Mouse (Mus musculus): Measurements from ENCODE around the gene Sirpb1a. TPM values are rescaled to one million over a fixed set of nuclear protein-coding genes. Genes with fewer than 3 reads are reported as not detected.
"Not testable (repeated sequence)": the region's sequence is repeated elsewhere in the genome, so short reads cannot be mapped to it uniquely, and the experiment has no call there.

Sirpb1a gene
- not detected in 2 replicates for polyA plus RNA-seq (2015; fragmentation: Nextera tagmentation; extraction: Ambion mirVana)

DNA sequence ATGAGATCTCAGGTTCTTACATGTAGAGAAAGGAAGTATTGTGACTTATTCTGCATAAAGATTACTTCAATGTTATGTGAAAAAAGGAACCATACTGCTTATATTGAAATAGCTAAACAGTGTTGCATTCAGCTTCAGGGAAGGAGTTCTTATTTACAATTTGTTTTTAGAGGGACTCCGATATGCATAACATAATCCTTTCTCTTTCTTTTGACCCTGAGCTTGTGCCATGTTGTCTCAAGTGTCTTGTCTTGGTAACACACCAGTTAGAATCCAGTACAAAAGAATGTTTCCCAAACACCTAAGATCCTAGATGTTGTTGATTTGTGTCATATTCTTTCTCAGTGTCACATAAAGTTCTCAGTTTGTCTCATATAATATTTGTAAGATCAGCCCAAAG, at the start of gene Sirpb1a:
Gene Sirpb1a, minus strand, starts transcription at position 74 of the 400 bp plus-strand sequence.
- not testable (repeated sequence) for H3K4me1 ChIP-seq (replicated peaks); H3K4me3 ChIP-seq; H3K9me3 ChIP-seq; ATAC-seq (ENCODE audit: low FRiP score, low read depth); H3K27ac ChIP-seq (replicated peaks); H3K36me3 ChIP-seq; H3K4me2 ChIP-seq; H3K27me3 ChIP-seq; H3K9ac ChIP-seq
- 92% methylated on average over 1 of the region's 1 CpGs for WGBS

DNA sequence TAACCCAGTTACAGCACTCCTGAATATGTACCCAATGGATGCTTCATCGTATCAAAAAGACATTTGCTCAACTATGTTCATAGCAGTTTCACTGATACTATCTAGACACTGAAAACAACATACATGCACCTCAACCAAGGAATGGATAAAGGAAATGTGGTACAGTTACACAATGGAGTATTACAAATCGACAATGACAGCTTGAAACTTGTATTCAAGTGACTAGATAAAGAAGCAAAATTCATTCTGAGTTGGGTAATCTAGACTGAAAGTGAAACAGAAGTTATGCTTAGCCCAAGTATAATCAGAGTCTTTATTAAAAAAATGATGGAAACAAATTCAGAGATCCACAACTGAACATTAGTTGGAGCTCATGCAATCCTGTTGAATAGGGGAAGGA, 48.5 kb upstream of the Sirpb1a start:
- H3K27me3 ChIP-seq; H3K27ac ChIP-seq (replicated peaks); H3K36me3 ChIP-seq; ATAC-seq (ENCODE audit: low FRiP score, low read depth); H3K4me3 ChIP-seq; H3K4me2 ChIP-seq; H3K4me1 ChIP-seq (replicated peaks); H3K9me3 ChIP-seq; H3K9ac ChIP-seq: not testable (repeated sequence)
- WGBS = 76% methylated on average over 2 of the region's 2 CpGs

DNA sequence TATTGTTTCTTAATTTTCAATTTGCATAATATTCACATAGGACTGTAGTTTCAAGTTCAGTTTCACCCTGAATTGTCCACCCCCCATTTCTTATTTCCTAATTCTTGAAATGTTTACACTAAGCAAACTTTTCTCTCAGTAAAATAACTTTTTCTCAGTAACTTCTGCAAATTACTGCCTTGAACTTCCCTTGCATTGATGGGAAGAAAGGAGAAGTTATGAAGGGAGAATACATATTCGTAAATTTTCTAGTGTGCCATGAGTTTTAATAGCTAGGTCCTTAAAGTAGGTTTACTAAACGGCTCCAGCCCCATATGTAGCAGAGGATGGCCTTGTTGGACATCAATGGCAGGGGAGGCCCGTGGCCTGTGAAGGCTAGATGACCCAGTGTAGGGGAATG, 43.8 kb upstream of the Sirpb1a start:
- H3K27me3 ChIP-seq; H3K4me2 ChIP-seq; H3K4me1 ChIP-seq (replicated peaks); H3K9ac ChIP-seq; H3K4me3 ChIP-seq; ATAC-seq (ENCODE audit: low FRiP score, low read depth); H3K36me3 ChIP-seq; H3K27ac ChIP-seq (replicated peaks); H3K9me3 ChIP-seq: not testable (repeated sequence)
- 86% methylated on average over 1 of the region's 3 CpGs for WGBS

DNA sequence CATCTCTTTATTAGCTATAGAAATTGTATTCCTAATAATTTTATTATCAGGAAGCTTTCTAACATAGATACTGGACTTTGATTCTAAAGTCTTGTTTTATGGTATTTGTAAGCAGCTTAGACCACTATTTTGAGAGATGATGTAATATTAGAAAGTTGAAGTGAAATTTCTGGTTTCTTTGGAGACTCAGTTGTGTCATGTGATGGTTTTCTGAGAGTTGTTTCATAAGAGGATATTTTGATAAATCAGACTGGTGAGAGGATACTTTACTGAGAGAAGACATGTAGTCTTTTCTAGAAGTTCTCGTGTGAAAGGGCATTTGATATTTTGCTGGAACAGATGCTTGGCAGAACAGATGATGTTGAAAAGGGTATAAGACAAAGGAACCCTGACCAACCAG, 17.6 kb upstream of the Sirpb1a start:
- ATAC-seq (ENCODE audit: low FRiP score, low read depth); H3K27ac ChIP-seq (replicated peaks); H3K36me3 ChIP-seq; H3K4me3 ChIP-seq; H3K9me3 ChIP-seq; H3K4me1 ChIP-seq (replicated peaks); H3K9ac ChIP-seq; H3K27me3 ChIP-seq; H3K4me2 ChIP-seq: not testable (repeated sequence)
- WGBS = 74% methylated on average over 1 of the region's 1 CpGs

DNA sequence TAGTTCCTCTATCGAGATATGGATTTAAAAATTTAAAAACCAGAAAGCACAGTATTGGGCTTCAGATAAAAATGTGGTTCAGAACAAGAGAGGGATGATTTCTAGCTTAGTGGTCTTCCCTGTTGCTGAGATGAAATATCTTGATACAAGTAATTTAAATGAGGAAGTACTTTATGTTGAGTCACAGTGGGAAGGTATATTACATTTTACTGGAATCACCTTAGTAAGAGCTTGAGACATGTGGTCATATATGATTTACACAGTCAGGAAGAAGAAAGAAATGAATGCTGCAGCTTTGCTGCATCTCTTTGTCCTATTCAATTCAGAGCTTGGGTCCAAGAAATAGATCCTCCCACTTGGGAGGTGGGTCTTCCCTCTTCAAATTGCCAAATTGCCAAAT, 13.5 kb upstream of the Sirpb1a start:
- ATAC-seq (ENCODE audit: low FRiP score, low read depth); H3K9ac ChIP-seq; H3K36me3 ChIP-seq; H3K4me3 ChIP-seq; H3K4me2 ChIP-seq; H3K27ac ChIP-seq (replicated peaks); H3K9me3 ChIP-seq; H3K27me3 ChIP-seq; H3K4me1 ChIP-seq (replicated peaks): not testable (repeated sequence)
- WGBS = 58% methylated on average over 1 of the region's 1 CpGs

DNA sequence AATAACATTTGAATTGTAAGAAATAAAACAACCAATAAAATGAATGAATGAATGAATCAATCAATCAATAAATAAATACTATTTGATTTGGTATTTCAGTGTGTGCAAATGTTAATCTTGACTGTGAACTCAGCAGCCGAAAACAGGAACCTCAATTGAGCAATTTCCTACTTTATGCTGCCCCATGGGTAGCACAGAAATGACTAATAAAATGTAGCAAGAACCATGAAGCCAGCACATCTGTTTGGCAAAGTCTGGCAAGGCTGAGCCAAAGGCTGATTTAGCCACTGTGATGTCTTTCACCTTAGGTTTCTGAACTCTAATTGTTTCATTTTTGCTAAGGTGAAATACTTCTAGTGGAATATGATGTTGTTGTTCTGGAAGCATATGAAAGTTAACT, 1.6 kb upstream of the Sirpb1a start:
- ATAC-seq (ENCODE audit: low FRiP score, low read depth) = no peak
- H3K4me3 ChIP-seq = no peak overlapping the region
- 78% methylated on average over 1 of the region's 1 CpGs for WGBS
- no peaks in the 10 kb centered on the region for H3K27me3 ChIP-seq
- H3K27ac ChIP-seq (replicated peaks) = no peak overlapping the region
- H3K36me3 ChIP-seq = no peaks in the 10 kb centered on the region
- no peaks in the 10 kb centered on the region for H3K4me1 ChIP-seq (replicated peaks)
- no peaks in the 10 kb centered on the region for H3K9me3 ChIP-seq
- H3K4me2 ChIP-seq = no peak overlapping the region
- no peak overlapping the region for H3K9ac ChIP-seq

DNA sequence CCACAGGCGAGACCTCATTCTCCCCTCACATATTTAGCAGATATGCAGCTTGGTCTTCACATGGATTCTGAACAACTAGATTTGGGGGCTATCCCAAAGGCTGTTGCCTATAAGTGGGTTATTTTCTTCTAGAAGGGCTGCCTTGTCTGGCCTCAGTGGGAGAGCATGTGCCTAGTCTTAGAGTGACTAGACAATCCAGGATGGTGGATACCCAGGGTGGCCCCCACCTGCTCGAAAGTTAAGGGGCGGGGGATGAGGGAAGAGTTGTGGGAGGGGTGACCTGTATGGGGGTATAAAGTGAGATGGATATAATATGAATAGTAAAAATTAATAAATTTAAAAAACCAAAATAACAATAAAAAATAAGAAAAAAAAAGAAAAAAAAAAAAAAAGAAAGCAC, 70.6 kb downstream of the Sirpb1a start:
- H3K27ac ChIP-seq (replicated peaks); H3K9me3 ChIP-seq; H3K27me3 ChIP-seq; ATAC-seq (ENCODE audit: low FRiP score, low read depth); H3K36me3 ChIP-seq; H3K4me3 ChIP-seq; H3K9ac ChIP-seq; H3K4me2 ChIP-seq; H3K4me1 ChIP-seq (replicated peaks): not testable (repeated sequence)
- 85% methylated on average over 3 of the region's 3 CpGs for WGBS

DNA sequence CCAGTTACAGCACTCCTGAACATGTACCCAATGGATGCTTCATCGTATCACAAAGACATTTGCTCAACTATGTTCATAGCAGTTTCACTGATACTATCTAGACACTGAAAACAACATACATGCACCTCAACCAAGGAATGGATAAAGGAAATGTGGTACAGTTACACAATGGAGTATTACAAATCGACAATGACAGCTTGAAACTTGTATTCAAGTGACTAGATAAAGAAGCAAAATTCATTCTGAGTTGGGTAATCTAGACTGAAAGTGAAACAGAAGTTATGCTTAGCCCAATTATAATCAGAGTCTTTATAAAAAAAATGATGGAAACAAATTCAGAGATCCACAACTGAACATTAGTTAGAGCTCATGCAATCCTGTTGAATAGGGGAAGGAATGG, 76.0 kb downstream of the Sirpb1a start:
- ATAC-seq (ENCODE audit: low FRiP score, low read depth); H3K27me3 ChIP-seq; H3K27ac ChIP-seq (replicated peaks); H3K9ac ChIP-seq; H3K4me2 ChIP-seq; H3K9me3 ChIP-seq; H3K4me1 ChIP-seq (replicated peaks); H3K4me3 ChIP-seq; H3K36me3 ChIP-seq: not testable (repeated sequence)
- 93% methylated on average over 1 of the region's 2 CpGs for WGBS

DNA sequence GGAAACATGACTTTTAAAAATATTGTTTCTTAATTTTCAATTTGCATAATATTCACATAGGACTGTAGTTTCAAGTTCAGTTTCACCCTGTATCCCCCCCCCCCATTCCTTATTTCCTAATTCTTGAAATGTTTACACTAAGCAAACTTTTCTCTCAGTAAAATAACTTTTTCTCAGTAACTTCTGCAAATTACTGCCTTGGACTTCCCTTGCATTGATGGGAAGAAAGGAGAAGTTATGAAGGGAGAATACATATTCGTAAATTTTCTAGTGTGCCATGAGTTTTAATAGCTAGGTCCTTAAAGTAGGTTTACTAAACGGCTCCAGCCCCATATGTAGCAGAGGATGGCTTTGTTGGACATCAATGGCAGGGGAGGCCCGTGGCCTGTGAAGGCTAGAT, 80.7 kb downstream of the Sirpb1a start:
- not testable (repeated sequence) for H3K9me3 ChIP-seq; H3K36me3 ChIP-seq; H3K4me2 ChIP-seq; H3K4me3 ChIP-seq; H3K27me3 ChIP-seq; H3K9ac ChIP-seq; H3K4me1 ChIP-seq (replicated peaks); ATAC-seq (ENCODE audit: low FRiP score, low read depth); H3K27ac ChIP-seq (replicated peaks)
- 68% methylated on average over 3 of the region's 3 CpGs for WGBS

DNA sequence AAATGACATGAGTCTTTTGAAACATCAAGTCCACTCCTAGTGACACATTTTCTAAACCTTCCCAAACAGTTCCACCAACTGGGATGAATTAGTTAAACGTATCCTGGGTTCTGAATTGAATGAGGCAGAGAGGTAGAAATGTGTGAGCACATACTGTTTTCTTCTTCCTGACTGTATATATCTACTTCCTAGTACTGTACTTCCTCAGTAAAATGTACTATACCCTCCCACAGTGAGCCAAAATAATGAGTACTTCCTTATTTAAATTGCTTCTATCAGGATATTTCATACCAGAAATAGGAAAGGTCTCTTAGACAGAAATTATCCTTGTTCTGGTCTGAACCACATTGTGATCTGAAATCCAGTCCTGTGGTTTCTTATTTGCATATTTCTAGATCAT, 86.0 kb downstream of the Sirpb1a start:
- Histone ChIP-seq H3K27ac (replicated peaks) (no peak overlapping the region), H3K4me3 (no peak overlapping the region), H3K27me3 (no peaks in the 10 kb centered on the region), H3K36me3 (no peaks in the 10 kb centered on the region), H3K9ac (no peak overlapping the region), H3K4me1 (replicated peaks) (no peaks in the 10 kb centered on the region), H3K9me3 (no peaks in the 10 kb centered on the region), H3K4me2 (no peak overlapping the region)
- WGBS = 63% methylated on average over 1 of the region's 1 CpGs
- ATAC-seq (ENCODE audit: low FRiP score, low read depth) = no peak

DNA sequence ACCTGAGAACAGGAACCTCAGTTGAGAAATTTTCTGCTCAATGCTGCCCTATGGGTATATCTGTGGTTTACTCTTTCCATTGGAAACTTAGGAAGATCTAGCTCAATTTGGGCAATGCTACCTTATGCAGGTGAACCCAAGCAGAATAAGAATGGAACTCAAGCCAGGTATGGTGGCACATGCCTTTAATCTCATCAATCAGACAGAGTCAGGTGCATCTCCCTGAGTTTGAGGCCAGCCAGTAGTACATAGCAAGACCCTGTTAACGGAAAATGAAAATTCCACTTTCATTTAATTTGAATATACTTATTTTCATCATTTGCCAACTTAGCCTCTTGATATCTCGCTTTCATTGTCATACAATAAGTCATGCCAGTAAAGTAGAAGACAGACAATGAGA, 92.1 kb downstream of the Sirpb1a start:
- H3K27me3 ChIP-seq = no peaks in the 10 kb centered on the region
- H3K36me3 ChIP-seq = no peaks in the 10 kb centered on the region
- no peaks in the 10 kb centered on the region for H3K9me3 ChIP-seq
- ATAC-seq (ENCODE audit: low FRiP score, low read depth) = no peak
- no peak overlapping the region for H3K9ac ChIP-seq
- H3K4me2 ChIP-seq = no peak overlapping the region
- no peak overlapping the region for H3K4me3 ChIP-seq
- 66% methylated on average over 2 of the region's 2 CpGs for WGBS
- H3K27ac ChIP-seq (replicated peaks) = no peak overlapping the region
- H3K4me1 ChIP-seq (replicated peaks) = no peaks in the 10 kb centered on the region

DNA sequence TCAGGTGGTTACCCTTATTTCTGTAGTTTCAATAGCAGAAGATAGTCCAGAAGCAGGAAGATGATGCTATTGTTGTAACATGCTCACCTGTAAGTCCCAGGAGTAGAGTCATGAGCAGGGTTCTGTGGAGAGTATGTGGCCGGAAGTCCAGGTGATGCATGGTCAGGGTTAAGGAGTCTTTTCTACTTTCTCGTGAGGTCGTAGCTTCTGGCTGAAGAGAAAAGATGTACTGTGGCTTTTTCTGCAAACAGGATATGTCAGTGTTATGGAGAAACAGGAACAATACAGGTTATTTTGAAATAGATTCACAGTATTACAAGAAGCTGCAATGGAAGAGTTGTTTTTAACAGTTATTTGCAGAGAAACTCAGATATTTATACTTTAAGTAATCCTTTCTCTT, 94.3 kb downstream of the Sirpb1a start, which contains the start of gene Gm9733:
Gene Gm9733, minus strand, starts transcription at position 240 of the 400 bp plus-strand sequence.
- WGBS = 90% methylated on average over 3 of the region's 3 CpGs
- Histone ChIP-seq H3K27ac (replicated peaks) (no peak within 1 kb of the TSS), H3K4me2 (no peak within 1 kb of the TSS), H3K4me3 (no peak within 1 kb of the TSS), H3K9me3 (no peaks in the 10 kb centered on the region), H3K27me3 (no peaks in the 10 kb centered on the region), H3K36me3 (no peaks in the 10 kb centered on the region), H3K4me1 (replicated peaks) (no peaks in the 10 kb centered on the region), H3K9ac (no peak within 1 kb of the TSS)
- no peak for ATAC-seq (ENCODE audit: low FRiP score, low read depth)

DNA sequence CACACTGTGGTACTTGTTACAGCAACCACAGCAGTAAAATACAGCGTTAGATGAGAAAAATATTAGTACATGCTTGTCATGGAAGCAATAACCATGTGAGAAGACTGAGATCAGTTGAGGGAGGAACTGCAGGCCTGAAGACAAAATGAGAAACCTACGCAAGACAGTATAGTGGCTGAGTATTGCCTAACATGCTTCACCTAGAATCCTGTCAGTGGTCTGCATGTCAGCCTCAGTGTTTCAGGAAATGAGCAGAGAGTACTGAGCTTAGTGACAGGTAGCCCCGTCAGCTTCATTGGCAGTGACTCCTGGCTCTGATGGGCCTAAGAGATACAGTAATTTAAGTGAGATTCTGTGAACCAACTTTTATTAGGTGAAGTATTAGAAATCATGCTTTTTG, 94.8 kb downstream of the Sirpb1a start:
- H3K4me2 ChIP-seq = no peak overlapping the region
- no peaks in the 10 kb centered on the region for H3K27me3 ChIP-seq
- 77% methylated on average over 3 of the region's 3 CpGs for WGBS
- no peak overlapping the region for H3K4me3 ChIP-seq
- no peak for ATAC-seq (ENCODE audit: low FRiP score, low read depth)
- H3K27ac ChIP-seq (replicated peaks) = no peak overlapping the region
- no peaks in the 10 kb centered on the region for H3K4me1 ChIP-seq (replicated peaks)
- no peaks in the 10 kb centered on the region for H3K9me3 ChIP-seq
- no peaks in the 10 kb centered on the region for H3K36me3 ChIP-seq
- no peak overlapping the region for H3K9ac ChIP-seq
